Mouse (Mus musculus): ENCODE data around the gene Klhl26. TPM values are rescaled to one million over a fixed set of nuclear protein-coding genes. Genes with fewer than 3 reads are reported as not detected.
A peak's percentile ranks its signal among the peaks of the same experiment; 100 is the strongest.

Gene Klhl26
- polyA plus RNA-seq, 1 experiment from 2014 or later, result 26.8 TPM

DNA sequence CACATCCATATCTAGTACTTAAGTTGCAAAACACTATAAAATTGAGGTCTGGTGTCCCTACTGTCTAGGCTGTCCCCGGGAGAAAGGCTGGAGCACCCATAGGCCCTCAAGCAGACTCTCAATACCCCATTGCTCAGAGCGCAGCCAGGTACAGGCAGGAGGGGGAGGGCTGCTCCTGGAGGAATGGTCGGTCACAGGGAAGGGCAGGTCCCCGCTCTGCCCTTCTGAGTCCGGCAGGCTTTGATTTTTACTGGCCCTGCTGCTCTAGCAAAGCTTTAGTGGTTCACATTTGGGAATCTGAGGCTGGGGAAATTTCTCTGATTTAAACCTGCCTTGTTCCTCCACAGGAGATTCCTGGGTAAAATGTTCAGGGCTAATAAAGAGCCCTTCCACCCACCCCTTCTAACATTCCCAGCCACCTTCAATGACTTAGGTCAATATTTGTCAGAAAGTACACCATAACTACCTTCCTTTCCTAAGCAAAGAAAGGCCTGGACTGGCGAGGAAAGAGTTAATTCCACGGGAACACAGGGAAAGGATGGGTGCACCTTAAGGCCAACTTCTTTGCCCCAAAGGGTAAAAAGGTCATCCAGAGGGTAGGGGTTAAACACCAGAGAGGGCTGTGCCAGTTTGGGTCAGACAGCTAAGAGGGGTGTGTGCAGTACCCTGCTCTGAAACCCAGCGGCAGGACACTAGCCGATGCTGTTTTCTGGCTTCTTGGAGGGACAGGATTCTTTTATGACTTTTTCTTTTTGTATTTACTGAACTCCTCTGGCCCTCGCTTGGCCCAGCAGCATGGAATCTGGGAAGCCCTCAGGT lies 13.5 kb upstream of the Klhl26 start:
- Histone ChIP-seq H3K4me1 (ENCODE audit: insufficient read depth, low read length) (peaks cover 69% of the 10 kb centered on the region), H3K9ac (replicated peaks; ENCODE audit: low read length) (no peak overlapping the region), H3K27ac (ENCODE audit: low read length) (no peak overlapping the region), H3K4me2 (replicated peaks; ENCODE audit: low read depth, low read length) (peak overlapping the region; percentile 60), H3K4me3 (ENCODE audit: low read length) (no peak overlapping the region), H3K9me3 (ENCODE audit: low read length) (no peaks in the 10 kb centered on the region), H3K36me3 (ENCODE audit: insufficient read depth, low read length) (no peaks in the 10 kb centered on the region), H3K27me3 (ENCODE audit: insufficient read depth, low read length) (peaks cover 99% of the 10 kb centered on the region)
- ATAC-seq (ENCODE audit: low FRiP score, low TSS enrichment), result no peak
- 11% methylated on average over 10 of the region's 10 CpGs for WGBS

DNA sequence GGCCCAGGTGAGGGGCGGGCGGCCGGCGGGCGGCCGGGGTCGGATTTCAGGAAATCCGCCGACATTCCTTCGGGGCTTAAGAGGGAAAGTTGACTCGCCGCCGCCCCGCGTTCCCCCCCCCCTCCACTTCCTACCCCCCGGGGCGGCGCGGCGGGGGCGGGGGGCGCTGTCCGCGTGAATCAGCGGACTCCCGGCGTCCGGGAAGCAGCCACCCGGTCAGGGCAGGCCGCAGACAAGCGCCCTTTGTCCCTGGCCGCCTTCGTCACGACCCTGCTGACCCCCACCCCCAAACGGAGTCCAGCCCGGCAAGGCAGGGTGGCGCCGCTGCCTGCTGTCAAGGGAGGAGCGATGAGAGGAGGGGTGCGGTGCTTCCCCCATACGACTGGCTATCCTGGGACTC lies 12.8 kb upstream of the Klhl26 start:
- H3K27ac ChIP-seq (ENCODE audit: low read length), result no peak overlapping the region
- H3K9ac ChIP-seq (replicated peaks; ENCODE audit: low read length), result 0 out of 2 replicates have a peak overlapping the region, but pooled peaks have one; percentile 39
- H3K9me3 ChIP-seq (ENCODE audit: low read length), result no peaks in the 10 kb centered on the region
- H3K4me1 ChIP-seq (ENCODE audit: insufficient read depth, low read length), result peaks cover 66% of the 10 kb centered on the region
- ATAC-seq (ENCODE audit: low FRiP score, low TSS enrichment), result 0 out of 2 replicates have a peak, but pooled peaks have one; percentile 27
- H3K27me3 ChIP-seq (ENCODE audit: insufficient read depth, low read length), result peaks cover 99% of the 10 kb centered on the region
- peak overlapping the region; percentile 42 for H3K4me3 ChIP-seq (ENCODE audit: low read length)
- WGBS, result 0% methylated on average over 40 of the region's 41 CpGs
- H3K36me3 ChIP-seq (ENCODE audit: insufficient read depth, low read length), result no peaks in the 10 kb centered on the region
- peak overlapping the region; percentile 60 for H3K4me2 ChIP-seq (replicated peaks; ENCODE audit: low read depth, low read length)

DNA sequence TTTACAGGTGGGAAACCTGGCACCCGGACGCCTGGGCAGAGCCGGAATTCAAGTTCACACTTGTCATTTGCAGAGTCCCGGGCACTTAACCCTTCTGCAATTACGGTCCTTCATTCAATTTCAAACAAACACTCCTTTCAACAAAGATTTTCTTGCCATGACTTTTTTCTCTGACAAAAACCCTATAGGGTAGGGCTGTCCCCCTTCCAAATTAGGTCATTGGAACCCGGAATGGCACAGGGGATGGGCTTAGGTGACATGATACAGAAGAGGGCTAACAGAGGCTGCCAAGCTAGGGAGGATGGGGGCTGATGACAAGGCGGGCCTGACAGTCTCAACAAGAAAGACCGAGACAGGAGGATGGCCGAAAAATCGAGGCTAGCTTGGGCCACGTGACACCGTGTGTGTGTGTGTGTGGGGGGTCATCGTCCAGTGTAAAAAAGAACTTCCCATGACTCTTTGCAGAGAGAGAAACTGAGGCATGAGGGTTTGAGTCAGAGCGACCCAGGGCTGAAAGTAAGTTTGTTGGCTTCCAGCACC lies 12.2 kb upstream of the Klhl26 start:
- peaks cover 97% of the 10 kb centered on the region for H3K27me3 ChIP-seq (ENCODE audit: insufficient read depth, low read length)
- H3K36me3 ChIP-seq (ENCODE audit: insufficient read depth, low read length), result no peaks in the 10 kb centered on the region
- ATAC-seq (ENCODE audit: low FRiP score, low TSS enrichment), result no peak
- H3K4me3 ChIP-seq (ENCODE audit: low read length), result peak overlapping the region; percentile 42
- H3K4me2 ChIP-seq (replicated peaks; ENCODE audit: low read depth, low read length), result peak overlapping the region; percentile 60
- H3K4me1 ChIP-seq (ENCODE audit: insufficient read depth, low read length), result peaks cover 60% of the 10 kb centered on the region
- 0 out of 2 replicates have a peak overlapping the region, but pooled peaks have one; percentile 39 for H3K9ac ChIP-seq (replicated peaks; ENCODE audit: low read length)
- no peak overlapping the region for H3K27ac ChIP-seq (ENCODE audit: low read length)
- H3K9me3 ChIP-seq (ENCODE audit: low read length), result no peaks in the 10 kb centered on the region
- 1% methylated on average over 14 of the region's 14 CpGs for whole genome bisulfite sequencing

DNA sequence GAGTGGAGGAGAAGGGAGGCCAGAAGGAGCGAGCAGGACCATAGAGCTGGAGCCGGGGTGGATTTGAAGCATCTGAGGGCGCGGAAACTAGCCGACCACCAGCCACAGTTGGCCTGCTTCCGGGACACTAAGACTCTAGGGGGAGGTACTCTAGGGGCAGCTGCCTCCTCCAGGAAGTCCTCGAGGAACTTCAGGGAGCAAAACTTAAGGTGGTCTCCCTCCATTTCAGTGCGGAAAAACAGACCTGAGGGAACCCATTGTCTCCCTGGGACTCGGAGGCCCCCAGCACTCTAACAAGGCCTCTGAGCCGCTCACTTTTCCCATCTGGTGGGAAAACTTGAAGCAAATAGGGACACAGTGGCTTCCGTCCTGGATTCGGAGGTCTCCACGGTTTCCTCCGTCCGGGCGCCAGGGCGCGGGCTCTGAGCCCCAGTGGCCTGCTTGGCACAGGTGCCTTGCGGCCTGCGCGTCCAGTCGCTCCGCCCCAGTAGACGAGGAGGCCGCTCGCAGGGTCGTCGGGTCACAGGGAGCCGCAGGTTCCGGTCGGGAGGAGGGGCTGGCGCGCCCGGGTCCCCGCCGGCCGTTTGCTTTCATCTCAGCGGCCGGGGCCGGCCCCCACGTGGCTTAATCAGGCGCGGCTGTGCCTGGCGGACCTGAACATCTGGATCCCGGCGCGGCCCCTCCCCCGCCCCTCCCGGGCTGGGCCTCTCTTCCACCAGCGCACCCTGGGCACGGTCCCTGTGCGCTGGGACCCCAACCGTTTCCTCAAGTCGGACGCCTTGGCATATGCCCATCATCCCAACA lies 11.4 kb upstream of the Klhl26 start:
- peak overlapping the region; percentile 39 for H3K4me3 ChIP-seq (ENCODE audit: low read length)
- WGBS, result 2% methylated on average over 49 of the region's 55 CpGs
- H3K9me3 ChIP-seq (ENCODE audit: low read length), result no peaks in the 10 kb centered on the region
- H3K4me1 ChIP-seq (ENCODE audit: insufficient read depth, low read length), result peaks cover 52% of the 10 kb centered on the region
- H3K27ac ChIP-seq (ENCODE audit: low read length), result no peak overlapping the region
- peak overlapping the region; percentile 58 for H3K4me2 ChIP-seq (replicated peaks; ENCODE audit: low read depth, low read length)
- peaks cover 96% of the 10 kb centered on the region for H3K27me3 ChIP-seq (ENCODE audit: insufficient read depth, low read length)
- peak overlapping the region; percentile 52 for H3K9ac ChIP-seq (replicated peaks; ENCODE audit: low read length)
- no peaks in the 10 kb centered on the region for H3K36me3 ChIP-seq (ENCODE audit: insufficient read depth, low read length)
- ATAC-seq (ENCODE audit: low FRiP score, low TSS enrichment), result peak; percentile 49

DNA sequence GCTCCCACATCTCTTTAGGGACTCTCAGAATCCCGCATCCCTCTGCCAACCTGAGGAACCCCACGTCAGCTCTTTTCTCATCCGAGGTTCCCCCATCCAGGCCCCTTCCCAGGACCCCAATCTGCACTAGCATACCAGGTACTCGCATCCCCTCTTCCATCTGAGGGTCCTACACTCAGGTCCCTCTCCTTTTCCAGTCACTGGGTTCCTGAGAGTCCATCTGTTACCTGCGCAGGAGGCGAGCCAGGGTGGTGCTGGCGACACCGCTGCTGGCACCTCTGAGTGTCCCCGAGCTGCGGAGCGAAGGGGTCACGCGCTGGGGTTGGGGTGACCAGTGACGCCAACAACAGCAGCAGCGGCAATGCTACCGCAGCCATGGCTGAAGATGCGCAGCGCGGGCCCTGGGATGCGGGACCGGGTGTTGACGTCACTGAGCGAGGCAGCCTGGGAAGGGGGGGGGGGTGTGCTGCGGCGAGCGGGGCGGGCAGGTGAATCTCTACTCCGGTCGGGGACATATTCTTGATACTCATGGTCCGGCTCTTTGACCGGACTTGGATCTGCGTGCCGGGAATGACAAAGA lies 10.3 kb upstream of the Klhl26 start, which contains the start of gene Tmem59l:
Tmem59l (minus strand) TSS at position 418 of the 580 bp plus-strand sequence.
- Histone ChIP-seq H3K4me2 (replicated peaks; ENCODE audit: low read depth, low read length) (peak within 1 kb of the TSS; percentile 58), H3K9me3 (ENCODE audit: low read length) (no peaks in the 10 kb centered on the region), H3K36me3 (ENCODE audit: insufficient read depth, low read length) (no peaks in the 10 kb centered on the region), H3K4me3 (ENCODE audit: low read length) (peak within 1 kb of the TSS; percentile 39), H3K27ac (ENCODE audit: low read length) (no peak within 1 kb of the TSS), H3K27me3 (ENCODE audit: insufficient read depth, low read length) (peaks cover 86% of the 10 kb centered on the region), H3K4me1 (ENCODE audit: insufficient read depth, low read length) (peaks cover 41% of the 10 kb centered on the region), H3K9ac (replicated peaks; ENCODE audit: low read length) (peak within 1 kb of the TSS; percentile 52)
- WGBS, result 6% methylated on average over 33 of the region's 33 CpGs
- ATAC-seq (ENCODE audit: low FRiP score, low TSS enrichment), result no peak

DNA sequence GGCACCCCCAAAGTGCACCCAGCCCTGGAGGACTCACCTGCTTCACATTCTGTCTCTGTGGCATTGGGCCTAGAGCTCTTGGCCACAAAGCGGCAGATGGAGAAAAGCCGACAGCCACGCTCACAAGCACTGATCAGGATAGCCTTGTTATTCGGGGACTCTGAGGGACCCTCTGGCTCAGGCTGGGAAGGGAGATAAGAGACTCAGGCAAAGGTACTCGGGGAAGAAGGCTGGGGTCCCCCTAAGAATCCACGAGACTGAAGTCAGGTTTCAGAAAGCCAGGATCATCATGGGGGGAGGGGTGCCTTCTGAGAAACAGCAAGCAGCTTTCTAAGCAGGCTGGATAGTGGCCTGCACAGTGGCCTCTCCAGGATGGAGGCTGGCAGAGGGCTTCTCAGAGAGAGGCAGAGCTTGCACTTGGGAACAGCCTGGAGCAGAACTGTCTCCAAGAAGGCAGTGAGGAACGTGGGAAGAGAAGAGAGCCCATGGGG lies 9.5 kb upstream of the Klhl26 start:
- H3K36me3 ChIP-seq (ENCODE audit: insufficient read depth, low read length), result no peaks in the 10 kb centered on the region
- no peaks in the 10 kb centered on the region for H3K9me3 ChIP-seq (ENCODE audit: low read length)
- peaks cover 38% of the 10 kb centered on the region for H3K4me1 ChIP-seq (ENCODE audit: insufficient read depth, low read length)
- H3K4me2 ChIP-seq (replicated peaks; ENCODE audit: low read depth, low read length), result no peak overlapping the region
- WGBS, result 64% methylated on average over 7 of the region's 7 CpGs
- H3K27ac ChIP-seq (ENCODE audit: low read length), result no peak overlapping the region
- H3K9ac ChIP-seq (replicated peaks; ENCODE audit: low read length), result no peak overlapping the region
- H3K27me3 ChIP-seq (ENCODE audit: insufficient read depth, low read length), result peaks cover 78% of the 10 kb centered on the region
- no peak for ATAC-seq (ENCODE audit: low FRiP score, low TSS enrichment)
- no peak overlapping the region for H3K4me3 ChIP-seq (ENCODE audit: low read length)

DNA sequence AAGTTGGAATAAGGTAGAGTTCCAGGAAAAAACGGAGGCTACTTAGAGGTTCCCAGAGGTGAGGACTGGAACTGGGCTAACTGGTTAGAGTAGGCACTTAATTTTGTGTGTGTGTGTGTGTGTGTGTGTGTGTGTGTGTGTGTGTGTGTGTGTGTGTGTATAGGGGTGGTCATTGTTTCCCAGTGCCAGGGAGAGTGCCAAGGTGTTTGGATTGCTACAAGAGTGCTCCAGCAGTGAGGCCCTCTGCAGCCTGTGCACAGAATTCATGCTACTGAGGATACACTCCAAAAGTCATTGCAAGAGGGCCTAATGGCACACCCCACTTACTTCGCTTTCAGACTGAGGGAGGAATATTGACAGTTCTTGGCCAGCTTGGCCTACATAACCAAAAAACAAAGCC lies 6.2 kb upstream of the Klhl26 start:
- ATAC-seq (ENCODE audit: low FRiP score, low TSS enrichment), result no peak
- Histone ChIP-seq H3K9me3 (ENCODE audit: low read length) (no peaks in the 10 kb centered on the region), H3K9ac (replicated peaks; ENCODE audit: low read length) (no peak overlapping the region), H3K4me3 (ENCODE audit: low read length) (no peak overlapping the region), H3K27ac (ENCODE audit: low read length) (no peak overlapping the region), H3K36me3 (ENCODE audit: insufficient read depth, low read length) (no peaks in the 10 kb centered on the region), H3K27me3 (ENCODE audit: insufficient read depth, low read length) (peaks cover 56% of the 10 kb centered on the region), H3K4me2 (replicated peaks; ENCODE audit: low read depth, low read length) (no peak overlapping the region), H3K4me1 (ENCODE audit: insufficient read depth, low read length) (peaks cover 9% of the 10 kb centered on the region)
- 74% methylated on average over 2 of the region's 2 CpGs for WGBS

DNA sequence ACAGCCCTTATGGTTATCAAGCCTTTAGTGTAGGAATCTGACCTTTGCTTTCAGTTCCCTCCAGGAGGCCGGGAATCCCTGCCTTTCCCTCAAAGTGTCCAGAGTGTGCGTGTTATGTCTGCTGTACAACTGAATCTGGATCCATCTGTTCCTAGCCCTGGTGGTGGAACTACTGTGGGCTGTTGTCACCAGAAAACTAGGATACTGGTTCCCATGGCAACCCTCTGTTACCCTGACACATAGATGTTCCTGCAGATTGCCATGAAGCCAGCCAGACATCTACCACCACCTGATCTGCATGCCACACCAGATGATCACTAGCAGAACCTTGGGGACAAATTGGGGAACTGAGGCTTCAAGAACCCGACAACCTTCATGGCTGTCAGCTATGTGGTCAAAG lies 5.1 kb upstream of the Klhl26 start:
- peaks cover 12% of the 10 kb centered on the region; the same call in 1 of the 2 replicates for H3K4me1 ChIP-seq (ENCODE audit: insufficient read depth, low read length)
- no peaks in the 10 kb centered on the region for H3K36me3 ChIP-seq (ENCODE audit: insufficient read depth, low read length)
- no peak overlapping the region for H3K27ac ChIP-seq (ENCODE audit: low read length)
- H3K4me2 ChIP-seq (replicated peaks; ENCODE audit: low read depth, low read length), result no peak overlapping the region
- H3K9ac ChIP-seq (replicated peaks; ENCODE audit: low read length), result no peak overlapping the region
- H3K27me3 ChIP-seq (ENCODE audit: insufficient read depth, low read length), result peaks cover 47% of the 10 kb centered on the region
- no peaks in the 10 kb centered on the region for H3K9me3 ChIP-seq (ENCODE audit: low read length)
- no peak overlapping the region for H3K4me3 ChIP-seq (ENCODE audit: low read length)
- no peak for ATAC-seq (ENCODE audit: low FRiP score, low TSS enrichment)
- 81% methylated on average over 3 of the region's 3 CpGs for WGBS

DNA sequence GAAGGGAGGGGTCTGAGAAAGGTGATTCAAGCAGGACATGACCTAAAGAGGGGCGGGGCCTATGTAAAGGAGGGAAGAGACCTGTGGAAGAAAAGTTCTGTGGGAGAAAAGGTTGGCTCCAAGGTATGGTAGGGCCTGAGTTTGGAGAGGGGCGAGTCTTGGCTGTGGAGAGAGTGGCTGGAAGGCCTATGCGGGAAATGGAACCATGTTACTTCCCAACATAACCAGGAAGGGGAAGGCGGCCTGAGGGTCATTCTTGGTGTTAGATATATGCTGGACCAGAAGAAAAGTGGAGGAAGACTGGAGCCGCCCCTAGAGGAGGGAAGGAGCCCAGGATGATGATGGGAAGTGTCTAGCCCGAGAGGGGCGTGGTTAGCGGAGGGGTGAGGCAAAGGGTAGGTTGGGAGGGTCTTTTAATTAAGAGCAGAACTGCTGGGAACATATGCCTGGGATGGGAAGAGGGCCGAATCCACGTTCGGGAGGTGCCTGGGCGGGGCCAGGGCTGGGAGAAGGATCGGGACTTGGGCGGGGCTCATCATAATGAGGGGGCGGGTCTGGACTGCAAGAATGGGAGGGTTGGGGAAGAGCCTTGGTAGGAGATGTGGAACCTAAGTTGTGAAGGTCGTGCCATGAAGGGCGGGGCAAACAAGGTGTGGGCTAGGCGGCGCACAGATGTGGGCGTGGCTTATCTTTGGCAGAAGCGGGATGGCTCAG lies 658 bp upstream of the Klhl26 start:
- peak overlapping the region; percentile 85 for H3K4me3 ChIP-seq (ENCODE audit: low read length)
- WGBS, result 2% methylated on average over 21 of the region's 21 CpGs
- H3K4me2 ChIP-seq (replicated peaks; ENCODE audit: low read depth, low read length), result peak overlapping the region; percentile 60
- H3K9me3 ChIP-seq (ENCODE audit: low read length), result no peaks in the 10 kb centered on the region
- H3K4me1 ChIP-seq (ENCODE audit: insufficient read depth, low read length), result peaks cover 16% of the 10 kb centered on the region
- peak overlapping the region; percentile 18; the same call in 1 of the 2 replicates for H3K9ac ChIP-seq (replicated peaks; ENCODE audit: low read length)
- peaks cover 11% of the 10 kb centered on the region; the same call in 1 of the 2 replicates for H3K27me3 ChIP-seq (ENCODE audit: insufficient read depth, low read length)
- H3K27ac ChIP-seq (ENCODE audit: low read length), result peak overlapping the region; percentile 63
- H3K36me3 ChIP-seq (ENCODE audit: insufficient read depth, low read length), result no peaks in the 10 kb centered on the region
- ATAC-seq (ENCODE audit: low FRiP score, low TSS enrichment), result peak; percentile 57
